Mouse (Mus musculus): ENCODE results near the gene Slc25a34. TPM values are rescaled to one million over a fixed set of nuclear protein-coding genes. Genes with fewer than 3 reads are reported as not detected.
A peak's percentile ranks its signal among the peaks of the same experiment; 100 is the strongest.

The Slc25a34 gene
- polyA plus RNA-seq, 1 experiment, result 2.9 TPM

- peak overlapping the region; percentile 56 for H3K4me3 ChIP-seq (ENCODE audit: control insufficient read depth, low read depth, low read length)
- H3K4me1 ChIP-seq (ENCODE audit: control insufficient read depth, insufficient read depth, low read length), result peaks cover 34% of the 10 kb centered on the region
- no peaks in the 10 kb centered on the region; the same call in 1 of the 2 replicates for H3K36me3 ChIP-seq (ENCODE audit: control insufficient read depth, insufficient read depth, low read length)
- no peak for TF ChIP-seq CTCF (IDR thresholded peaks at IDR 0.05; ENCODE audit: control insufficient read depth, insufficient read depth, insufficient replicate concordance, low read depth, low read length)
- no peak for TF ChIP-seq POLR2A (IDR thresholded peaks at IDR 0.05; ENCODE audit: control insufficient read depth, low read depth, low read length)
- no peaks in the 10 kb centered on the region for H3K27me3 ChIP-seq (ENCODE audit: control insufficient read depth, insufficient read depth, low read length)
- H3K27ac ChIP-seq (ENCODE audit: control insufficient read depth, insufficient read depth, low read depth, low read length), result no peak overlapping the region
Observed at GRCm38 (mm10) chr4:141654509-141654908, 30.9 kb upstream of the Slc25a34 start.

DNA sequence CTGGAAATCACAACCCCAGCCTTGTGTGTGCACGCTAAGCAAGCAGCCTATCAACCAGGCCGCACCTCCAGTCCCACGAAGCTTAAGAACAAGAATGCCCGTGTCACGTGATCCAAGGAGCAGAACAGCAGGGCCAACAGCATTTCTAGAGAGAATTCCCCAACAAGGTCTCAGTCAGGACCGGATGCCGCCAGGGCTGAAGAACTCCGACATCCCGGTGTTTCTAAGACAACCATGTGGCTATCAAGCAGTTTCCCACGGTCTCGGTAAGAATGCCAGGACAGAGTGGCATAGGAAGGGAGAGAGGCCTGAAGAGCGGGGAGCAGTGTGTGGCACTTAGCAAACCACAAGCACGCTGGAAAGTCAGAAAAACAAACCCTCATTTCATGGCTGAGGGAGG, 30.2 kb upstream of the Slc25a34 start:
- TF ChIP-seq POLR2A (IDR thresholded peaks at IDR 0.05; ENCODE audit: control insufficient read depth, low read depth, low read length) (no peak), CTCF (IDR thresholded peaks at IDR 0.05; ENCODE audit: control insufficient read depth, insufficient read depth, insufficient replicate concordance, low read depth, low read length) (no peak)
- Histone ChIP-seq H3K27me3 (ENCODE audit: control insufficient read depth, insufficient read depth, low read length) (no peaks in the 10 kb centered on the region), H3K4me3 (ENCODE audit: control insufficient read depth, low read depth, low read length) (peak overlapping the region; percentile 56), H3K36me3 (ENCODE audit: control insufficient read depth, insufficient read depth, low read length) (no peaks in the 10 kb centered on the region; the same call in 1 of the 2 replicates), H3K27ac (ENCODE audit: control insufficient read depth, insufficient read depth, low read depth, low read length) (peak overlapping the region; percentile 25), H3K4me1 (ENCODE audit: control insufficient read depth, insufficient read depth, low read length) (peaks cover 34% of the 10 kb centered on the region)

DNA sequence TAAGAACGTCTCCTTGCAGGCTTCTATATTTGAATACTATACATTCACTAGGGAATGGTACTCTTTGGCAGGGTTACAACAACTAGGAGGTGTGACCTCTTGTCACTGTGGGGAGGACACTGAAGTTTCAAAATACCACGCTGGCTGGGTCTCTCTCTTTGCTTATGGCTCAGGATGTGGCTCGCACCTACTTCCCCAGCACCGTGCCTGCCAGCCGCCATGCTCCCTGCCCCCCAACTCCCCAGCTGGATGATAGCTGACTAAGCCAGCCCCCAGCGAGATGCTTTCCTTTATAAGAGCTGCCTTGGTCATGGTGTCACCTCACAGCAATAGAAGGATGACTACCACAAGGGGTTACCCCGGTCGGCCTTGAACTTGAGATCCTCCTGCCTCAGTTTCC, 29.4 kb upstream of the Slc25a34 start:
- Histone ChIP-seq H3K4me1 (ENCODE audit: control insufficient read depth, insufficient read depth, low read length) (peaks cover 30% of the 10 kb centered on the region), H3K36me3 (ENCODE audit: control insufficient read depth, insufficient read depth, low read length) (no peaks in the 10 kb centered on the region; the same call in 1 of the 2 replicates), H3K27ac (ENCODE audit: control insufficient read depth, insufficient read depth, low read depth, low read length) (no peak overlapping the region), H3K4me3 (ENCODE audit: control insufficient read depth, low read depth, low read length) (peak overlapping the region; percentile 43), H3K27me3 (ENCODE audit: control insufficient read depth, insufficient read depth, low read length) (no peaks in the 10 kb centered on the region)
- TF ChIP-seq POLR2A (IDR thresholded peaks at IDR 0.05; ENCODE audit: control insufficient read depth, low read depth, low read length) (no peak), CTCF (IDR thresholded peaks at IDR 0.05; ENCODE audit: control insufficient read depth, insufficient read depth, insufficient replicate concordance, low read depth, low read length) (no peak)

GRCm38 (mm10) chr4:141651944-141652343, 28.3 kb upstream of the Slc25a34 start:
- peaks cover 25% of the 10 kb centered on the region for H3K4me1 ChIP-seq (ENCODE audit: control insufficient read depth, insufficient read depth, low read length)
- TF ChIP-seq CTCF (IDR thresholded peaks at IDR 0.05; ENCODE audit: control insufficient read depth, insufficient read depth, insufficient replicate concordance, low read depth, low read length), result no peak
- peak; percentile 55 for TF ChIP-seq POLR2A (IDR thresholded peaks at IDR 0.05; ENCODE audit: control insufficient read depth, low read depth, low read length)
- H3K27me3 ChIP-seq (ENCODE audit: control insufficient read depth, insufficient read depth, low read length), result no peaks in the 10 kb centered on the region
- H3K4me3 ChIP-seq (ENCODE audit: control insufficient read depth, low read depth, low read length), result peak overlapping the region; percentile 79
- no peaks in the 10 kb centered on the region for H3K36me3 ChIP-seq (ENCODE audit: control insufficient read depth, insufficient read depth, low read length)
- H3K27ac ChIP-seq (ENCODE audit: control insufficient read depth, insufficient read depth, low read depth, low read length), result peak overlapping the region; percentile 19; the same call in 1 of the 2 replicates

GRCm38 (mm10) chr4:141651286-141651685, 27.7 kb upstream of the Slc25a34 start:
- Histone ChIP-seq H3K27ac (ENCODE audit: control insufficient read depth, insufficient read depth, low read depth, low read length) (no peak overlapping the region), H3K27me3 (ENCODE audit: control insufficient read depth, insufficient read depth, low read length) (no peaks in the 10 kb centered on the region), H3K36me3 (ENCODE audit: control insufficient read depth, insufficient read depth, low read length) (no peaks in the 10 kb centered on the region), H3K4me1 (ENCODE audit: control insufficient read depth, insufficient read depth, low read length) (peaks cover 20% of the 10 kb centered on the region), H3K4me3 (ENCODE audit: control insufficient read depth, low read depth, low read length) (peak overlapping the region; percentile 79)
- TF ChIP-seq POLR2A (IDR thresholded peaks at IDR 0.05; ENCODE audit: control insufficient read depth, low read depth, low read length), result no peak
- TF ChIP-seq CTCF (IDR thresholded peaks at IDR 0.05; ENCODE audit: control insufficient read depth, insufficient read depth, insufficient replicate concordance, low read depth, low read length), result no peak

DNA sequence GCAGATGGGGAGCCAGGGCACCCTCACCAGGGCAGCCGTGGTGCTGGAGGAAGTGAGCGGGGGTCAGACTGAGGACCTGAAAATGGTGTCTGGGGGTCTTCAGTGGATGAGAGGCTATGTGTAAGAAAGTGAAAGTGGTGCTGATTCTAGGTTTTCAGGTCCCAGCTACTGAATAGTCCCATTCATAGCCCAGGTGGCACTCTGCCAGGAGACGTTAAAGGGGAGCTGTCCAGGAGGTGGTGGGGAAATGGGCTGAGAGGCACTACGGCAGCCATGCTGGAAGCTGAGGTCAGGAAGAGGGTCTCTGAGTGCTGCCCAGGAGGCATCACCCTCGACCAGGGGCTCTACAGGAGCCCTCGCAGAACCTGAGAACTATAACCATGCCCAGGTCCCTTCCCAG, 25.6 kb upstream of the Slc25a34 start:
- no peak overlapping the region for H3K4me3 ChIP-seq (ENCODE audit: control insufficient read depth, low read depth, low read length)
- TF ChIP-seq POLR2A (IDR thresholded peaks at IDR 0.05; ENCODE audit: control insufficient read depth, low read depth, low read length), result no peak
- TF ChIP-seq CTCF (IDR thresholded peaks at IDR 0.05; ENCODE audit: control insufficient read depth, insufficient read depth, insufficient replicate concordance, low read depth, low read length), result no peak
- no peaks in the 10 kb centered on the region for H3K27me3 ChIP-seq (ENCODE audit: control insufficient read depth, insufficient read depth, low read length)
- H3K27ac ChIP-seq (ENCODE audit: control insufficient read depth, insufficient read depth, low read depth, low read length), result no peak overlapping the region
- H3K4me1 ChIP-seq (ENCODE audit: control insufficient read depth, insufficient read depth, low read length), result peaks cover 17% of the 10 kb centered on the region
- H3K36me3 ChIP-seq (ENCODE audit: control insufficient read depth, insufficient read depth, low read length), result no peaks in the 10 kb centered on the region

- H3K4me1 ChIP-seq (ENCODE audit: control insufficient read depth, insufficient read depth, low read length), result peaks cover 11% of the 10 kb centered on the region
- TF ChIP-seq POLR2A (IDR thresholded peaks at IDR 0.05; ENCODE audit: control insufficient read depth, low read depth, low read length) (no peak), CTCF (IDR thresholded peaks at IDR 0.05; ENCODE audit: control insufficient read depth, insufficient read depth, insufficient replicate concordance, low read depth, low read length) (no peak)
- H3K4me3 ChIP-seq (ENCODE audit: control insufficient read depth, low read depth, low read length), result no peak overlapping the region
- H3K27me3 ChIP-seq (ENCODE audit: control insufficient read depth, insufficient read depth, low read length), result no peaks in the 10 kb centered on the region
- no peaks in the 10 kb centered on the region for H3K36me3 ChIP-seq (ENCODE audit: control insufficient read depth, insufficient read depth, low read length)
- no peak overlapping the region; the same call in 1 of the 2 replicates for H3K27ac ChIP-seq (ENCODE audit: control insufficient read depth, insufficient read depth, low read depth, low read length)
Observed at GRCm38 (mm10) chr4:141648262-141648661, 24.6 kb upstream of the Slc25a34 start.

DNA sequence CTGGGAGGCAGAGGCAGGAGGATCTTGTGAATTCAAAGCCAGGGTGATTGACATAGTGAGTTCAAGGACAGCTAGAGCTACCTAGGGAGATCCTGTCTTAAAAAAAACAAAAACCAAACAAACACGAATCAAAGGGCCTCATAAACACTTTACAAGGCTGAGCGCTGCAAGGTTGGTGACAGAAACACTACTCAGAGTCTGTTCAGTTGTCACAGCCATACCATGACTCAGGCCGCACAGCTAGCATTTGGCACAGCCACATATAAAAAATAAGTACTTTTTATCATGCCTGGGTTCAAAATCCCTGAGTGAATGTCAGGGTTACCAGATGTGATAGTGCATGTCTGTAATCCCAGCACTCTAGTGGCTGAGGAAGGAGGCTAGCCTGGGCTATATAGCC, 23.6 kb upstream of the Slc25a34 start:
- H3K27me3 ChIP-seq (ENCODE audit: control insufficient read depth, insufficient read depth, low read length), result no peaks in the 10 kb centered on the region
- TF ChIP-seq POLR2A (IDR thresholded peaks at IDR 0.05; ENCODE audit: control insufficient read depth, low read depth, low read length), result no peak
- no peak for TF ChIP-seq CTCF (IDR thresholded peaks at IDR 0.05; ENCODE audit: control insufficient read depth, insufficient read depth, insufficient replicate concordance, low read depth, low read length)
- no peak overlapping the region for H3K27ac ChIP-seq (ENCODE audit: control insufficient read depth, insufficient read depth, low read depth, low read length)
- no peaks in the 10 kb centered on the region for H3K36me3 ChIP-seq (ENCODE audit: control insufficient read depth, insufficient read depth, low read length)
- H3K4me3 ChIP-seq (ENCODE audit: control insufficient read depth, low read depth, low read length), result no peak overlapping the region
- peaks cover 9% of the 10 kb centered on the region for H3K4me1 ChIP-seq (ENCODE audit: control insufficient read depth, insufficient read depth, low read length)
